Mouse (Mus musculus): ENCODE results near the gene C330021F23Rik. TPM values are rescaled to one million over a fixed set of nuclear protein-coding genes. Genes with fewer than 3 reads are reported as not detected.

C330021F23Rik gene
- total and polyA plus RNA-seq, 2 experiments from 2014 or later = 0.22 TPM; not detected in 1

GRCm38 (mm10) chr8:3587391-3588257 lies 19.8 kb downstream of the C330021F23Rik start:
- H3K36me3 ChIP-seq (ENCODE audit: insufficient read depth) = no peaks in the 10 kb centered on the region
- peak; percentile 86 for ATAC-seq
- peak overlapping the region; percentile 84 for H3K27ac ChIP-seq (ENCODE audit: low read depth, low read length)
- H3K9me3 ChIP-seq (ENCODE audit: low read length) = no peaks in the 10 kb centered on the region
- DNase-seq = peak; percentile 83
- TF ChIP-seq CTCF (IDR thresholded peaks at IDR 0.05; ENCODE audit: low read depth) = no peak
- WGBS = under 1% methylated on average over 70 of the region's 77 CpGs
- peak overlapping the region; percentile 87 for H3K4me3 ChIP-seq (ENCODE audit: low read depth, low read length)
- peak overlapping the region; percentile 90 for H3K9ac ChIP-seq
- H3K4me1 ChIP-seq (ENCODE audit: insufficient read depth) = no peaks in the 10 kb centered on the region
- H3K27me3 ChIP-seq (ENCODE audit: insufficient read depth, low read length) = no peaks in the 10 kb centered on the region
- peak overlapping the region; percentile 68 for H3K4me2 ChIP-seq (ENCODE audit: low read depth)

DNA sequence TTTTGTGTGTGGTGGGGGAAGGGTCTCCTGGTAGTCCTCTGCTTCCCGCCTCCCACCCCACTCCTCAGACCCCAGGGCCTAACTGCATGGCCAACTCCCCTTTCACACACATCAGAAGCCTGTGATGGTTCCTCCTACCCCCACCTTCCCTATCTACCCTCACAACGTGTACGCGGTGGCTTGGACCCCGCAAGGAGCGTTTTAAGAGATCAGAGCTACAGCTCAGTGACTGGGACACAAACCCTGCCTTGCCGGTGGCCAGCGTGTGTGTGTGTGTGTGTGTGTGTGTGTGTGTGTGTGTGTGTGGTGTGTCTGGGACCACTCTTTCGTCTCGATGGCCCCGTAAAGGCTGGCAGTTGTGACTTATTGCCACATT lies 20.5 kb downstream of the C330021F23Rik start:
- WGBS = 2% methylated on average over 10 of the region's 11 CpGs
- ATAC-seq (peak; percentile 68), DNase-seq (peak; percentile 58)
- H3K4me1 ChIP-seq (ENCODE audit: insufficient read depth) = no peaks in the 10 kb centered on the region
- peak overlapping the region; percentile 68 for H3K4me2 ChIP-seq (ENCODE audit: low read depth)
- no peak for TF ChIP-seq CTCF (IDR thresholded peaks at IDR 0.05; ENCODE audit: low read depth)
- no peaks in the 10 kb centered on the region for H3K9me3 ChIP-seq (ENCODE audit: low read length)
- peak overlapping the region; percentile 87 for H3K4me3 ChIP-seq (ENCODE audit: low read depth, low read length)
- no peaks in the 10 kb centered on the region for H3K27me3 ChIP-seq (ENCODE audit: insufficient read depth, low read length)
- H3K9ac ChIP-seq = peak overlapping the region; percentile 90
- no peaks in the 10 kb centered on the region for H3K36me3 ChIP-seq (ENCODE audit: insufficient read depth)
- peak overlapping the region; percentile 84 for H3K27ac ChIP-seq (ENCODE audit: low read depth, low read length)

- Histone ChIP-seq H3K4me1 (ENCODE audit: insufficient read depth) (no peaks in the 10 kb centered on the region), H3K9me3 (ENCODE audit: low read length) (no peaks in the 10 kb centered on the region), H3K27ac (ENCODE audit: low read depth, low read length) (no peak overlapping the region), H3K4me2 (ENCODE audit: low read depth) (no peak overlapping the region), H3K4me3 (ENCODE audit: low read depth, low read length) (no peak overlapping the region), H3K36me3 (ENCODE audit: insufficient read depth) (peaks cover 10% of the 10 kb centered on the region), H3K9ac (no peak overlapping the region), H3K27me3 (ENCODE audit: insufficient read depth, low read length) (no peaks in the 10 kb centered on the region)
- DNase-seq = no peak
- WGBS = 54% methylated on average over 3 of the region's 3 CpGs
- TF ChIP-seq CTCF (IDR thresholded peaks at IDR 0.05; ENCODE audit: low read depth) = no peak
- no peak for ATAC-seq
Observed at GRCm38 (mm10) chr8:3593470-3593869, 25.7 kb downstream of the C330021F23Rik start.

DNA sequence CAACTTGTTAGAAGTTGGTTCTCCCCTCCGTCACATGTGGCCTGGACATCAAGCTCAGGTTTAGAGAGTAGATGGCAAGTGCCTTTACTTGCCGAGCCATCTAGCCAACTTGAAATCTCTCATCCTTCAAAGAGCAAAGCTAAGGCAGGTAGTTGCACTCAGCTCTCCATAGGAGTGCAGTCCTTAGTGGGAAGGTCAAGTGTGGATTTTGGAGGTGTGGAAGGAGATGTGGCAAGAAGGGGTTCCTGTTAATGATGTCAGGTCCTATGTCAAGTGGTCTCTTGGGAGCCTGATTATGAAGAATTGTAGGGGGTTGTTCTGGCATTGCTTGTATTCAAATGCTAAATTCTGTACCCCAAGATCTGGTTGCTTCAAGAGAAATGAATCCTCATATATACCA lies 26.7 kb downstream of the C330021F23Rik start:
- 86% methylated on average over 2 of the region's 2 CpGs for WGBS
- H3K9ac ChIP-seq = no peak overlapping the region
- no peak overlapping the region for H3K4me3 ChIP-seq (ENCODE audit: low read depth, low read length)
- H3K4me2 ChIP-seq (ENCODE audit: low read depth) = no peak overlapping the region
- no peak for TF ChIP-seq CTCF (IDR thresholded peaks at IDR 0.05; ENCODE audit: low read depth)
- H3K27me3 ChIP-seq (ENCODE audit: insufficient read depth, low read length) = no peaks in the 10 kb centered on the region
- peaks cover 19% of the 10 kb centered on the region for H3K36me3 ChIP-seq (ENCODE audit: insufficient read depth)
- ATAC-seq (no peak), DNase-seq (no peak)
- no peaks in the 10 kb centered on the region for H3K9me3 ChIP-seq (ENCODE audit: low read length)
- H3K27ac ChIP-seq (ENCODE audit: low read depth, low read length) = no peak overlapping the region
- H3K4me1 ChIP-seq (ENCODE audit: insufficient read depth) = no peaks in the 10 kb centered on the region

DNA sequence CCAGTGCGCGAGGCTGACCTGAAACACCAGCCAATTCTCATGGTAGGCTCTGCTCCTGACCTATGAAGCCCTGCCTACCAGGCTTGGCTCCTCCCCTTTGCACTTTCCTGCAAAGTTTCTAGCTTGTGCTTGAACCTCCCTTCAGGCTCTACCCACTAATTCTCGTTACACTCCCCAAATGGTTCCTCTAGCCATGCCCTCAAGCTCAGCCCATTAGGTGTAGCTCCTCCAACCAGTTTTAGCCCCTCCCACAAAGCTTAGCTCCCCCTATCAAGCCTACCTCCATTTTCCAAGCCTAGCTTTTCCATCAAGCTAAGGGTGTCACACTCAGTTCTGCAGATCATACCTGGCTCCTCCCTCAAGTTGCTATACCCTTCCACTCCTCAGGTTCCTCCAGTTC lies 30.3 kb downstream of the C330021F23Rik start:
- ATAC-seq (no peak), DNase-seq (no peak)
- Histone ChIP-seq H3K4me2 (ENCODE audit: low read depth) (no peak overlapping the region), H3K4me3 (ENCODE audit: low read depth, low read length) (no peak overlapping the region), H3K4me1 (ENCODE audit: insufficient read depth) (no peaks in the 10 kb centered on the region), H3K9me3 (ENCODE audit: low read length) (no peaks in the 10 kb centered on the region), H3K9ac (no peak overlapping the region), H3K27me3 (ENCODE audit: insufficient read depth, low read length) (no peaks in the 10 kb centered on the region), H3K27ac (ENCODE audit: low read depth, low read length) (no peak overlapping the region), H3K36me3 (ENCODE audit: insufficient read depth) (peaks cover 48% of the 10 kb centered on the region)
- WGBS = 87% methylated on average over 3 of the region's 3 CpGs
- no peak for TF ChIP-seq CTCF (IDR thresholded peaks at IDR 0.05; ENCODE audit: low read depth)

GRCm38 (mm10) chr8:3599219-3599618 lies 31.4 kb downstream of the C330021F23Rik start:
- Histone ChIP-seq H3K9me3 (ENCODE audit: low read length) (no peaks in the 10 kb centered on the region), H3K4me3 (ENCODE audit: low read depth, low read length) (no peak overlapping the region), H3K27me3 (ENCODE audit: insufficient read depth, low read length) (no peaks in the 10 kb centered on the region), H3K27ac (ENCODE audit: low read depth, low read length) (no peak overlapping the region), H3K4me2 (ENCODE audit: low read depth) (no peak overlapping the region), H3K9ac (no peak overlapping the region), H3K4me1 (ENCODE audit: insufficient read depth) (no peaks in the 10 kb centered on the region), H3K36me3 (ENCODE audit: insufficient read depth) (peaks cover 60% of the 10 kb centered on the region)
- no peak for TF ChIP-seq CTCF (IDR thresholded peaks at IDR 0.05; ENCODE audit: low read depth)
- no peak for ATAC-seq
- 75% methylated on average over 1 of the region's 1 CpGs for WGBS
- DNase-seq = no peak

GRCm38 (mm10) chr8:3600401-3600800 lies 32.6 kb downstream of the C330021F23Rik start:
- TF ChIP-seq CTCF (IDR thresholded peaks at IDR 0.05; ENCODE audit: low read depth) = no peak
- H3K27me3 ChIP-seq (ENCODE audit: insufficient read depth, low read length) = no peaks in the 10 kb centered on the region
- no peak overlapping the region for H3K4me3 ChIP-seq (ENCODE audit: low read depth, low read length)
- WGBS = 94% methylated on average over 6 of the region's 6 CpGs
- DNase-seq (no peak), ATAC-seq (no peak)
- H3K27ac ChIP-seq (ENCODE audit: low read depth, low read length) = no peak overlapping the region
- H3K36me3 ChIP-seq (ENCODE audit: insufficient read depth) = peaks cover 69% of the 10 kb centered on the region
- H3K4me2 ChIP-seq (ENCODE audit: low read depth) = no peak overlapping the region
- no peaks in the 10 kb centered on the region for H3K4me1 ChIP-seq (ENCODE audit: insufficient read depth)
- no peak overlapping the region for H3K9ac ChIP-seq
- H3K9me3 ChIP-seq (ENCODE audit: low read length) = no peaks in the 10 kb centered on the region

Data from forebrain, postnatal 0 days (tissue).